9 mouse cellular contexts compared by ENCODE assay signal in the genomic region with DNA sequence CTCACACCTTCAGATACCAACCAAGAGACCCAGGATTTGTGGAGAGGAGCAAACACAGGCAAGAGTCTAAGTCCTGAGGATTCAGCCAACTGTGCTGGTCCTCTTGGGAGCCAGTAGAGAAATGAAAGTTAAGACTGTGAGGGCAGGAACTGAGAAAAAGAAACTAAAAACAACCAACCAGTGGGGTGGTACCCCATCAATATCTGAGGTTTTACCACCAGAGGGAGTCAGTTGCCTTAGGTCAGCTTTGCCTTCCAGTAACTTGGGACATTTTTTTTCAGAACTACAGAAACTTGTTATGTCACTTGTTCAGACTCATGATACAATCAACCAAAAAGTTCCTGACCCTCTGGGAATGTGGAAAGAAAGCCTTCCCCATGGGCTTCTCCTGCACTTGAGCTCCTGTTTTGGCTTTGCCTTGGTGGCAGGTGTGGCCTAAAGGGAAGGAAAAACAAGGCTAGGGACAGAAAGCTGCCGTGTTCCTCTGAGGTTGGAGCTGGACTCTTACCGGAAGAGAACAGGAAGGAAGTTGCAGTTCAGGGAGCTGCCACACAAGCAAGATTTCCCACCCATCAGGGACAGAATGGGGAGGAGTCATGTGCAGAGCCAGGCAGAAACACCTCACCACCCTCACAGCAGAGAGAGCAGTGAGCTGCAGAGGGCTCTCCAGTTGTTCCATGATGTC. TPM values are rescaled to one million over a fixed set of nuclear protein-coding genes. Genes with fewer than 3 reads are reported as not detected.
DNase-seq lines count a peak whose midpoint lies in the region; TF ChIP-seq lines count a peak whose summit lies in the region.
"Had no signal": no experiment of that assay in that cellular context is flagged by ENCODE, and none has a peak within 500 bp of the region (broad histone marks: within the 10 kb centered on the region; RNA-seq: fewer than 3 reads in every experiment).

No protein-coding gene starts in this region.

- no peak for DNase-seq in testis, postnatal 10 days (ENCODE audit: low spot score)
- DNase-seq in kidney, adult 2 months, result peak; percentile 55
- peak; percentile 20 to 27 for DNase-seq in lung, postnatal 4 days
- no peak for DNase-seq in right cerebral cortex, adult 2 months (ENCODE audit: low spot score in 2 of 2)
- no peak for DNase-seq in urinary bladder, postnatal 14 days (ENCODE audit: low spot score)
- no peak for DNase-seq in cerebellum, adult 9-10 months

- no peaks in the 10 kb centered on the region for H3K36me3 ChIP-seq in testis, adult 2 months (ENCODE audit: control insufficient read depth, insufficient read depth, low read length)
- H3K36me3 ChIP-seq in kidney, adult 2 months (ENCODE audit: control insufficient read depth, insufficient read depth, low read length), result no peaks in the 10 kb centered on the region

- 33% methylated on average over 2 of the region's 2 CpGs for WGBS in kidney, adult 2 months

- peak overlapping the region; percentile 54 for H3K27ac ChIP-seq in testis, adult 2 months (ENCODE audit: control insufficient read depth, insufficient read depth, low read depth, low read length)
- peak overlapping the region; percentile 71 for H3K27ac ChIP-seq in cortical plate, adult 2 months (ENCODE audit: insufficient read depth, low read length)
- peak overlapping the region; percentile 98 for H3K27ac ChIP-seq in kidney, adult 2 months (ENCODE audit: insufficient read depth, low read depth, low read length)

- H3K4me3 ChIP-seq in testis, adult 2 months (ENCODE audit: control insufficient read depth, low read depth, low read length), result no peak overlapping the region
- H3K4me3 ChIP-seq in cortical plate, adult 2 months (ENCODE audit: insufficient read depth, low read length), result no peak overlapping the region
- H3K4me3 ChIP-seq in kidney, adult 2 months (ENCODE audit: insufficient read depth, low read depth, low read length), result peak overlapping the region; percentile 37

- TF ChIP-seq POLR2A in testis, adult 2 months (IDR thresholded peaks at IDR 0.05; ENCODE audit: control insufficient read depth, low read depth, low read length), result no peak
- TF ChIP-seq POLR2A in cortical plate, adult 2 months (IDR thresholded peaks at IDR 0.05; ENCODE audit: extremely low read depth, insufficient read depth, low read length), result no peak
- no peak for TF ChIP-seq POLR2A in kidney, adult 2 months (IDR thresholded peaks at IDR 0.05; ENCODE audit: low read depth, low read length)

- no peaks in the 10 kb centered on the region for H3K4me1 ChIP-seq in testis, adult 2 months (ENCODE audit: control insufficient read depth, insufficient read depth, low read length)
- H3K4me1 ChIP-seq in cortical plate, adult 2 months (ENCODE audit: control insufficient read depth, insufficient read depth, low read length), result no peaks in the 10 kb centered on the region
- no peaks in the 10 kb centered on the region for H3K4me1 ChIP-seq in kidney, adult 2 months (ENCODE audit: control insufficient read depth, insufficient read depth, low read length)

- TF ChIP-seq CTCF in testis, adult 2 months (IDR thresholded peaks at IDR 0.05; ENCODE audit: control insufficient read depth, insufficient read depth, insufficient replicate concordance, low read depth, low read length), result no peak
- no peak for TF ChIP-seq CTCF in cortical plate, adult 2 months (IDR thresholded peaks at IDR 0.05; ENCODE audit: extremely low read depth, insufficient read depth, low read length)
- 0 out of 2 replicates have a peak, but pooled peaks have one; percentile 21 for TF ChIP-seq CTCF in kidney, adult 2 months (conservative IDR thresholded peaks at IDR 0.05; ENCODE audit: insufficient read depth, insufficient read length, low read depth, low read length)

- no peaks in the 10 kb centered on the region for H3K27me3 ChIP-seq in testis, adult 2 months (ENCODE audit: control insufficient read depth, insufficient read depth, low read length)
- no peaks in the 10 kb centered on the region for H3K27me3 ChIP-seq in kidney, adult 2 months (replicated peaks; ENCODE audit: control insufficient read depth, insufficient read depth, low read length)

RNA-seq across cellular contexts. Expression of a gene that starts 18.9 kb away (rescaled TPM):
- polyA plus RNA-seq in testis, adult 2 months (2012; rRNA removed), result 0.17 and 0.32 TPM in 2 replicates
- polyA plus RNA-seq in cortical plate, adult 2 months (2012; rRNA removed), result 2.0 and 2.6 TPM in 2 replicates
- polyA plus RNA-seq in kidney, adult 2 months (2012; rRNA removed), result 2.1 and 4.6 TPM in 2 replicates

RNA-seq across cellular contexts. Expression of a gene that starts 45.5 kb away (rescaled TPM):
- polyA plus RNA-seq in testis, adult 2 months (2012; rRNA removed), result not detected in 2 replicates
- 0.11 and 0.17 TPM in 2 replicates for polyA plus RNA-seq in cortical plate, adult 2 months (2012; rRNA removed)
- polyA plus RNA-seq in kidney, adult 2 months (2012; rRNA removed), result 0.09 TPM in 1 of 2 replicates, not detected in the other
- polyA plus RNA-seq: stomach, embryonic 14.5 days had no signal

Comparison
In these comparisons a context has a peak if more than half of its experiments do, and no peak if none do; other contexts are left out.
1. DNase-seq: peak in kidney, adult 2 months (single experiment) and lung, postnatal 4 days (2 of 2); none in testis, postnatal 10 days (single experiment), right cerebral cortex, adult 2 months (0 of 2), urinary bladder, postnatal 14 days (single experiment) and cerebellum, adult 9-10 months (single experiment).
2. Peak in every context shown above with its lines, with median percentiles within 50 percentile points of each other: H3K27ac ChIP-seq.